Mouse (Mus musculus) spleen, postnatal 36 days (tissue): ENCODE data around the gene Lpcat4.
"Not testable (repeated sequence)": the region's sequence is repeated elsewhere in the genome, so short reads cannot be mapped to it uniquely, and the experiment has no call there.

Source experiments
- DNase-seq, 2 experiments: peaks; one replicate each; pipeline ENCODE4 v3.0.0; 2022; ENCODE audit warnings: low spot score in 2 of 2, mixed read lengths in 1 of 2

Lpcat4 gene

GRCm38 (mm10) chr2:112261748-112262653 lies 22.7 kb downstream of the Lpcat4 start, which contains the start of gene Nop10:
Gene Nop10 (plus strand): TSS chr2:112261926.
- DNase-seq, result peak; percentile 80 to 86

GRCm38 (mm10) chr2:112262779-112263295 lies 23.6 kb downstream of the Lpcat4 start:
- peak in 1 of 2 experiments; percentile 27 for DNase-seq

GRCm38 (mm10) chr2:112264364-112264763 lies 25.1 kb downstream of the Lpcat4 start:
- no peak for DNase-seq

- peak; percentile 95 to 96 for DNase-seq
Observed at GRCm38 (mm10) chr2:112265448-112266241, 26.4 kb downstream of the Lpcat4 start, which contains the start of gene Slc12a6. Gene Slc12a6 (plus strand): TSS chr2:112265825.

GRCm38 (mm10) chr2:112266242-112266592 lies 26.9 kb downstream of the Lpcat4 start, which contains the start of gene Gm21985:
Gene Gm21985 (plus strand): TSS chr2:112266314.
- peak; percentile 74 to 80 for DNase-seq

GRCm38 (mm10) chr2:112266780-112267179 lies 27.5 kb downstream of the Lpcat4 start:
- DNase-seq, result peak; percentile 8 to 19

GRCm38 (mm10) chr2:112267547-112268269 lies 28.4 kb downstream of the Lpcat4 start:
- DNase-seq, result peak; percentile 60 to 77

- DNase-seq, result no peak
Observed at GRCm38 (mm10) chr2:112270011-112270410, 30.7 kb downstream of the Lpcat4 start.

GRCm38 (mm10) chr2:112272909-112273308 lies 33.6 kb downstream of the Lpcat4 start:
- DNase-seq, result no peak

GRCm38 (mm10) chr2:112273474-112273873 lies 34.2 kb downstream of the Lpcat4 start:
- no peak for DNase-seq

GRCm38 (mm10) chr2:112276870-112277269 lies 37.6 kb downstream of the Lpcat4 start:
- DNase-seq, result no peak

GRCm38 (mm10) chr2:112282846-112283245 lies 43.6 kb downstream of the Lpcat4 start:
- DNase-seq, result no peak

- DNase-seq, result no peak
Observed at GRCm38 (mm10) chr2:112284363-112285030, 45.2 kb downstream of the Lpcat4 start.

GRCm38 (mm10) chr2:112285031-112285390 lies 45.7 kb downstream of the Lpcat4 start:
- no peak for DNase-seq

GRCm38 (mm10) chr2:112286062-112286461 lies 46.8 kb downstream of the Lpcat4 start:
- DNase-seq, result not testable (repeated sequence)

GRCm38 (mm10) chr2:112287059-112287458 lies 47.8 kb downstream of the Lpcat4 start:
- no peak for DNase-seq

GRCm38 (mm10) chr2:112289507-112289906 lies 50.2 kb downstream of the Lpcat4 start:
- DNase-seq, result no peak

GRCm38 (mm10) chr2:112292823-112293222 lies 53.6 kb downstream of the Lpcat4 start:
- no peak for DNase-seq

GRCm38 (mm10) chr2:112296211-112296610 lies 56.9 kb downstream of the Lpcat4 start:
- DNase-seq, result no peak
